Mouse (Mus musculus) liver, postnatal 0 days (tissue): ENCODE measurements at regions not wholly inside any gene's neighbourhood (a gene's known extent, or its start where the extent isn't known, plus 50 kb on each side); places are given as distances from the start of the nearest gene placed in this dataset.

Experiments
- CTCF ChIP-seq: sonication (generic); IDR thresholded peaks from 2 replicates; pipeline ENCODE4 v1.5.1; 2016; ENCODE audit warnings: antibody characterized with exemption, low read depth
- EP300 ChIP-seq: IDR thresholded peaks from 2 replicates; pipeline ENCODE4 v1.6.1; 2016; ENCODE audit warnings: antibody characterized with exemption, low read depth, mild to moderate bottlenecking

DNA sequence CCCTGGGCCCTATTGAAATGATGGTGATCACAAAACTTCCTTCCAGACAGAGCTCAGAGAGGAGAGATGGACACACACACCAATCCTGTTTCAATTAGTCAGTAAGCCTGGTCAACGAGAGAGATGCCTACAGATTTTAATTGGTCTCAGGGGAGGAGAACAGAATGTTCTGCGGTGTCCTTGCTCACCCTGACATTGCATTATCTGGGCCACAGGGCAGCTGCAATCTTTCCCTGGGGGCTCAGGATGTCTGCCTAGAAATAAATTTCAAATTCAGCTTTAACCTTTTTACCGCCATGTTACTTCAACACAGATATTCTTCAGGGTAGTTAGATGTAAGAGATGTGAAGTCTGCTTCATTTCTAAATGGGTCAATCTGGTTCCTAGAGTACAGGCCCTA is 115.0 kb upstream of the Dusp10 start:
- TF ChIP-seq CTCF (no peak), EP300 (no peak)
